Mouse (Mus musculus) MEL (cell line): ENCODE data around the gene Zc3h10. TPM values are rescaled to one million over a fixed set of nuclear protein-coding genes. Genes with fewer than 3 reads are reported as not detected.

Experiments
- DNase-seq: peaks from one replicate; pipeline ENCODE4 v3.0.0; 2011; ENCODE audit warnings: low read depth, low spot score
- H3K27ac ChIP-seq: 2 replicates; pipeline ENCODE4 v1.5.1; 2012; ENCODE audit warnings: low read depth, mild to moderate bottlenecking, control low read depth, low read length, moderate library complexity; ENCODE audit not compliant: control insufficient read depth
- H3K27me3 ChIP-seq, 2 experiments: fragments of 150-350 bp in 1 of 2; sonication (generic) in 1 of 2; 2 replicates each; pipeline ENCODE4 v1.6.1; 2012; ENCODE audit warnings: low read length in 2 of 2, mild to moderate bottlenecking in 2 of 2, improper control_type of control experiment in 1 of 2, moderate library complexity in 1 of 2; ENCODE audit not compliant: insufficient read depth in 2 of 2, control insufficient read depth in 1 of 2
- H3K36me3 ChIP-seq, 2 experiments: 2 replicates each; pipeline ENCODE4 v1.6.1; 2012 to 2014; ENCODE audit warnings: low read length in 2 of 2, improper control_type of control experiment in 1 of 2, inconsistent platforms in 1 of 2, mild to moderate bottlenecking in 1 of 2; ENCODE audit not compliant: insufficient read depth in 2 of 2, control insufficient read depth in 1 of 2
- H3K4me1 ChIP-seq, 2 experiments: fragments of 150-350 bp in 1 of 2; sonication (generic) in 1 of 2; 2 replicates each; pipeline ENCODE4 v1.6.1; 2012; ENCODE audit warnings: low read length in 2 of 2, improper control_type of control experiment in 1 of 2, mild to moderate bottlenecking in 1 of 2; ENCODE audit not compliant: insufficient read depth in 2 of 2, control insufficient read depth in 1 of 2
- H3K4me3 ChIP-seq, 2 experiments: fragments of 150-350 bp in 1 of 2; sonication (generic) in 1 of 2; 2 replicates each; pipeline ENCODE4 v1.5.1; 2012; ENCODE audit warnings: low read depth in 2 of 2, low read length in 2 of 2, mild to moderate bottlenecking in 2 of 2, moderate library complexity in 2 of 2, control low read depth in 1 of 2, improper control_type of control experiment in 1 of 2; ENCODE audit not compliant: control insufficient read depth in 1 of 2, insufficient read depth in 1 of 2
- H3K79me2 ChIP-seq: 2 replicates; pipeline ENCODE4 v1.6.1; 2012; ENCODE audit warnings: mild to moderate bottlenecking, low read length, moderate library complexity; ENCODE audit not compliant: control insufficient read depth, poor library complexity, insufficient read depth
- H3K9ac ChIP-seq: 2 replicates; pipeline ENCODE4 v1.6.1; 2012; ENCODE audit warnings: low read depth, mild to moderate bottlenecking, control low read depth, low read length, moderate library complexity; ENCODE audit not compliant: control insufficient read depth, poor library complexity, severe bottlenecking
- H3K9me3 ChIP-seq: fragments of 150-350 bp; sonication (generic); replicated peaks from 2 replicates; pipeline ENCODE4 v1.6.1; 2012; ENCODE audit warnings: mild to moderate bottlenecking, low read length, improper control_type of control experiment, moderate library complexity; ENCODE audit not compliant: insufficient read depth
- BHLHE40 ChIP-seq: IDR thresholded peaks from 2 replicates; pipeline ENCODE4 v1.6.1; 2012; ENCODE audit warnings: low read depth, mild to moderate bottlenecking, inconsistent platforms, low read length, improper control_type of control experiment, borderline replicate concordance
- CHD1 ChIP-seq: IDR thresholded peaks from 2 replicates; pipeline ENCODE4 v1.6.1; 2012; ENCODE audit warnings: low read depth, mild to moderate bottlenecking, inconsistent platforms, low read length, improper control_type of control experiment
- CHD2 ChIP-seq: IDR thresholded peaks from 2 replicates; pipeline ENCODE4 v1.6.1; 2011; ENCODE audit warnings: low read length, improper control_type of control experiment
- CTCF ChIP-seq, 3 experiments: IDR thresholded peaks in 2 of 3; conservative IDR thresholded peaks in 1 of 3; 2 replicates each; pipeline ENCODE4 v1.5.1; 2011 to 2012; ENCODE audit warnings: low read length in 3 of 3, low read depth in 2 of 3, mild to moderate bottlenecking in 2 of 3, improper control_type of control experiment in 1 of 3, inconsistent platforms in 1 of 3, mixed read lengths in 1 of 3, moderate library complexity in 1 of 3; ENCODE audit not compliant: control insufficient read depth in 1 of 3, insufficient read depth in 1 of 3, poor library complexity in 1 of 3, severe bottlenecking in 1 of 3
- E2F4 ChIP-seq: IDR thresholded peaks from 2 replicates; pipeline ENCODE4 v1.6.1; 2011; ENCODE audit warnings: low read depth, low read length, improper control_type of control experiment, borderline replicate concordance
- ELF1 ChIP-seq: IDR thresholded peaks from 2 replicates; pipeline ENCODE4 v1.6.1; 2014; ENCODE audit warnings: low read depth, mild to moderate bottlenecking, inconsistent platforms, low read length, improper control_type of control experiment, moderate library complexity
- EP300 ChIP-seq, 2 experiments: IDR thresholded peaks; 2 replicates each; pipeline ENCODE4 v1.6.1; 2011; ENCODE audit warnings: improper control_type of control experiment in 2 of 2, low read length in 2 of 2, low read depth in 1 of 2, mild to moderate bottlenecking in 1 of 2
- ETS1 ChIP-seq: IDR thresholded peaks from 2 replicates; pipeline ENCODE4 v1.6.1; 2012; ENCODE audit warnings: low read depth, mild to moderate bottlenecking, inconsistent platforms, low read length, improper control_type of control experiment, moderate library complexity
- GABPA ChIP-seq: IDR thresholded peaks from 2 replicates; pipeline ENCODE4 v1.6.1; 2012; ENCODE audit warnings: low read depth, mild to moderate bottlenecking, inconsistent platforms, low read length, improper control_type of control experiment, moderate library complexity
- GATA1 ChIP-seq: IDR thresholded peaks from 2 replicates; pipeline ENCODE4 v1.6.1; 2011; ENCODE audit warnings: low read depth, low read length, improper control_type of control experiment
- JUND ChIP-seq: IDR thresholded peaks from 2 replicates; pipeline ENCODE4 v1.6.1; 2011; ENCODE audit warnings: low read depth, mild to moderate bottlenecking, improper control_type of control experiment, low read length
- KAT2A ChIP-seq: conservative IDR thresholded peaks from 2 replicates; pipeline ENCODE4 v1.6.1; 2012; ENCODE audit warnings: low read depth, low read length, improper control_type of control experiment, inconsistent platforms
- MAFK ChIP-seq: IDR thresholded peaks from 2 replicates; pipeline ENCODE4 v1.6.1; 2011; ENCODE audit warnings: low read depth, mild to moderate bottlenecking, low read length, improper control_type of control experiment, borderline replicate concordance
- MAX ChIP-seq: IDR thresholded peaks from 2 replicates; pipeline ENCODE4 v1.6.1; 2011; ENCODE audit warnings: low read length, improper control_type of control experiment
- MAZ ChIP-seq: IDR thresholded peaks from 2 replicates; pipeline ENCODE4 v1.6.1; 2012; ENCODE audit warnings: low read depth, mild to moderate bottlenecking, inconsistent platforms, low read length, improper control_type of control experiment
- MEF2A ChIP-seq: IDR thresholded peaks from 2 replicates; pipeline ENCODE4 v1.6.1; 2014; ENCODE audit warnings: low read depth, mild to moderate bottlenecking, inconsistent platforms, low read length, improper control_type of control experiment; ENCODE audit not compliant: poor library complexity, insufficient replicate concordance, severe bottlenecking; ENCODE audit errors: extremely low read depth
- MXI1 ChIP-seq: IDR thresholded peaks from 2 replicates; pipeline ENCODE4 v1.6.1; 2011; ENCODE audit warnings: mild to moderate bottlenecking, low read depth, low read length, improper control_type of control experiment
- MYB ChIP-seq: IDR thresholded peaks from 2 replicates; pipeline ENCODE4 v1.6.1; 2011; ENCODE audit warnings: mild to moderate bottlenecking, low read depth, low read length, improper control_type of control experiment
- MYC ChIP-seq: IDR thresholded peaks from 2 replicates; pipeline ENCODE4 v1.6.1; 2011; ENCODE audit warnings: low read depth, mild to moderate bottlenecking, low read length, improper control_type of control experiment, moderate library complexity
- NELFE ChIP-seq: IDR thresholded peaks from 2 replicates; pipeline ENCODE4 v1.6.1; 2011; ENCODE audit warnings: low read depth, low read length, improper control_type of control experiment
- NRF1 ChIP-seq: IDR thresholded peaks from 2 replicates; pipeline ENCODE4 v1.6.1; 2014; ENCODE audit warnings: low read depth, mild to moderate bottlenecking, inconsistent platforms, low read length, improper control_type of control experiment, moderate library complexity; ENCODE audit not compliant: poor library complexity, insufficient read depth, severe bottlenecking
- POLR2A ChIP-seq, 2 experiments: IDR thresholded peaks; 2 replicates each; pipeline ENCODE4 v1.6.1; 2011 to 2012; ENCODE audit warnings: low read length in 2 of 2, mild to moderate bottlenecking in 2 of 2, control low read depth in 1 of 2, improper control_type of control experiment in 1 of 2, low read depth in 1 of 2, moderate library complexity in 1 of 2; ENCODE audit not compliant: control insufficient read depth in 1 of 2, insufficient read depth in 1 of 2, poor library complexity in 1 of 2
- POLR2AphosphoS2 ChIP-seq: IDR thresholded peaks from 2 replicates; pipeline ENCODE4 v1.6.1; 2011; ENCODE audit warnings: low read length, improper control_type of control experiment
- POLR2AphosphoS5 ChIP-seq: IDR thresholded peaks from 2 replicates; pipeline ENCODE4 v1.6.1; 2012; ENCODE audit warnings: low read depth, borderline replicate concordance, mild to moderate bottlenecking, inconsistent platforms, low read length, moderate library complexity, mixed read lengths
- RCOR1 ChIP-seq: IDR thresholded peaks from 2 replicates; pipeline ENCODE4 v1.6.1; 2012; ENCODE audit warnings: low read depth, mild to moderate bottlenecking, inconsistent platforms, low read length, improper control_type of control experiment
- SIN3A ChIP-seq: IDR thresholded peaks from 2 replicates; pipeline ENCODE4 v1.6.1; 2012; ENCODE audit warnings: low read length, improper control_type of control experiment, inconsistent platforms
- SMC3 ChIP-seq: IDR thresholded peaks from 2 replicates; pipeline ENCODE4 v1.6.1; 2011; ENCODE audit warnings: low read depth, low read length, improper control_type of control experiment
- TAL1 ChIP-seq: IDR thresholded peaks from 2 replicates; pipeline ENCODE4 v1.6.1; 2012; ENCODE audit warnings: mild to moderate bottlenecking, inconsistent platforms, low read length, moderate library complexity, mixed read lengths
- TCF12 ChIP-seq: IDR thresholded peaks from 2 replicates; pipeline ENCODE4 v1.6.1; 2014; ENCODE audit warnings: low read depth, mild to moderate bottlenecking, inconsistent platforms, low read length, improper control_type of control experiment, moderate library complexity
- UBTF ChIP-seq: IDR thresholded peaks from 2 replicates; pipeline ENCODE4 v1.6.1; 2012; ENCODE audit warnings: low read depth, mild to moderate bottlenecking, inconsistent platforms, low read length, improper control_type of control experiment, moderate library complexity, borderline replicate concordance; ENCODE audit not compliant: insufficient read depth
- USF2 ChIP-seq, 2 experiments: IDR thresholded peaks; 2 replicates each; pipeline ENCODE4 v1.6.1; 2011 to 2012; ENCODE audit warnings: improper control_type of control experiment in 2 of 2, low read length in 2 of 2, borderline replicate concordance in 1 of 2, inconsistent platforms in 1 of 2, low read depth in 1 of 2, mild to moderate bottlenecking in 1 of 2; ENCODE audit not compliant: insufficient read depth in 1 of 2
- ZC3H11A ChIP-seq: IDR thresholded peaks from 2 replicates; pipeline ENCODE4 v1.6.1; 2012; ENCODE audit warnings: low read depth, mild to moderate bottlenecking, inconsistent platforms, low read length, improper control_type of control experiment
- ZKSCAN1 ChIP-seq: IDR thresholded peaks from 2 replicates; pipeline ENCODE4 v1.6.1; 2012; ENCODE audit warnings: low read depth, mild to moderate bottlenecking, inconsistent platforms, low read length, improper control_type of control experiment, moderate library complexity
- ZMIZ1 ChIP-seq: IDR thresholded peaks from 2 replicates; pipeline ENCODE4 v1.6.1; 2012; ENCODE audit warnings: low read depth, mild to moderate bottlenecking, inconsistent platforms, low read length, improper control_type of control experiment, moderate library complexity
- ZNF384 ChIP-seq: IDR thresholded peaks from 2 replicates; pipeline ENCODE4 v1.6.1; 2012; ENCODE audit warnings: low read depth, mild to moderate bottlenecking, inconsistent platforms, low read length, improper control_type of control experiment
- polyA plus RNA-seq, 2 experiments: library from polyadenylated mRNA; stranded (reverse) in 1 of 2; unstranded in 1 of 2; fragments of >175 nt in 1 of 2; fragments of >200 nt in 1 of 2; gene quantifications; 2 replicates each; pipeline versions ENCODE4 v1.2.1 to v1.2.4; 2012; ENCODE audit warnings: low replicate concordance in 2 of 2, low read depth in 1 of 2; ENCODE audit not compliant: insufficient read length in 2 of 2, insufficient read depth in 1 of 2, missing spikeins in 1 of 2
- total RNA-seq: library from RNA; depleted of rRNA; stranded (reverse); fragments of 300-350 nt; gene quantifications from 2 replicates; pipeline ENCODE4 v1.2.3, GENCODE M21; 2012; rRNA removed

Zc3h10 gene
- total RNA-seq (14.2 and 14.6 TPM in 2 replicates), polyA plus RNA-seq (10 to 100 TPM in 1 of 2 experiments, not detected in 1; 17.3 TPM)

DNA sequence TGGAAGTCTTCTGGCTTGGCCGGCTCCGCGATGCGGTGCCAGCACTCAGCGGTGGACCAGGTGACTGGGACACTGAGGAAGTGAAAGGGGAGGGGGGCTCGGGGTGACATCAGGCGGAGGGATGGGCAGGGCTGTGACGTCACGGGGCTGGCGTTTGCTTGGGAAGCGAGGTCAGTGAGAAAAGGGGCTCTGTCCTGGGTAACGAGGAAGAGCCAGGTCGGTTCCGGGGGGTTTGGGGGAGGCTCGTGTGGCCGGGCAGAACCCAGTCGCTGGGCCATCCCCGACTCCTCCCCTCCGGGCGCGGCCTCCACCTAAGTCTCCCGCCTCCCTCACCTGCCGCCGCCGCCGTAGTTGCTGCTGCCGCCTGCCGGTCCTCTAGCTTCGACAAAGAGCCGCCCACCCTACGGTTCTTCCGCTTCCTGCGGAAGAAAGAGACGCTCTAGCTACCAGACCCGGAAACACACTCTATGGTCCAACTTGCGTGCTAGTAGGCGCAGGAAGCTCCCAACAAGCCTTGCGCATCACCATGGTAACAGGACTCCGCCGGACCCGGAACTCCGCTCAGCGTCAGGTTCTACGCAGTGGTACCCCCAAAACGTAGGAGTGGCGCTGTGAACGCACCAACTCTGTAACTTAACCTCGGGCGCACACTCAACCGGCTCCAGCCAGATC lies at the start of gene Zc3h10:
Gene Zc3h10 (minus strand): TSS at position 414 of the 672 bp plus-strand sequence.
- Histone ChIP-seq H3K79me2 (peaks cover 18% of the 10 kb centered on the region), H3K36me3 (peaks cover 0 to 8% of the 10 kb centered on the region in 2 experiments; a peak in 2 of 4 replicates), H3K27ac (peak within 1 kb of the TSS; percentile 97), H3K9me3 (no peaks in the 10 kb centered on the region), H3K9ac (peak within 1 kb of the TSS; percentile 100), H3K27me3 (no peaks in the 10 kb centered on the region), H3K4me1 (peaks cover 0 to 16% of the 10 kb centered on the region in 2 experiments; a peak in 2 of 4 replicates), H3K4me3 (peak within 1 kb of the TSS; percentile 75 to 96)
- peak; percentile 99 for DNase-seq
- TF ChIP-seq BHLHE40 (peak; percentile 24; the same call in 1 of the 2 replicates), ETS1 (peak; percentile 66), GABPA (no peak), SIN3A (peak; percentile 98), POLR2A (IDR thresholded peaks at IDR 0.05; ENCODE audit: control insufficient read depth in 1 of 2, insufficient read depth in 1 of 2, low read depth in 1 of 2, low read length in 2 of 2, poor library complexity in 1 of 2) (peak; percentile 81 to 96), POLR2AphosphoS2 (peak; percentile 100), MAFK (no peak; the same call in 1 of the 2 replicates), TAL1 (no peak), POLR2AphosphoS5 (no peak), MAZ (peak; percentile 77; the same call in 1 of the 2 replicates), EP300 (IDR thresholded peaks at IDR 0.05; ENCODE audit: low read depth in 1 of 2, low read length in 2 of 2) (peak in 1 of 2 experiments; percentile 58; a peak in 2 of 4 replicates), TCF12 (peak; percentile 70; the same call in 1 of the 2 replicates), NELFE (peak; percentile 81), ELF1 (peak; percentile 100), USF2 (IDR thresholded peaks at IDR 0.05; ENCODE audit: borderline replicate concordance in 1 of 2, insufficient read depth in 1 of 2, low read depth in 1 of 2, low read length in 2 of 2) (no peak), JUND (no peak), RCOR1 (peak; percentile 51; the same call in 1 of the 2 replicates), ZMIZ1 (peak; percentile 98; the same call in 1 of the 2 replicates), CTCF (IDR thresholded peaks at IDR 0.05 in 2 of 3, conservative IDR thresholded peaks at IDR 0.05 in 1 of 3; ENCODE audit: control insufficient read depth in 1 of 3, insufficient read depth in 1 of 3, low read depth in 2 of 3, low read length in 3 of 3, poor library complexity in 1 of 3, severe bottlenecking in 1 of 3) (peak in 2 of 3 experiments; percentile 31 to 49; a peak in 4 of 6 replicates), UBTF (no peak), ZC3H11A (no peak), SMC3 (peak; percentile 28), MAX (peak; percentile 60; the same call in 1 of the 2 replicates), MEF2A (no peak), MYB (peak; percentile 77), NRF1 (peak; percentile 61; the same call in 1 of the 2 replicates), ZKSCAN1 (no peak), CHD1 (no peak; the same call in 1 of the 2 replicates), KAT2A (peak; percentile 89), MYC (peak; percentile 80), MXI1 (peak; percentile 92), E2F4 (no peak), ZNF384 (peak; percentile 80), GATA1 (no peak), CHD2 (peak; percentile 89)
